Mouse (Mus musculus): ENCODE measurements around the gene Tead3.

GRCm38 (mm10) chr17:28369056-28369455 is 18.4 kb upstream of the Tead3 start:
- no peak for TF ChIP-seq POLR2A (IDR thresholded peaks at IDR 0.05; ENCODE audit: low read depth, low read length)
- TF ChIP-seq CTCF (conservative IDR thresholded peaks at IDR 0.05; ENCODE audit: insufficient read depth, insufficient read length, low read depth, low read length): no peak
